Mouse (Mus musculus) liver, embryonic 11.5 days (tissue): ENCODE data around the gene Cpne9. TPM values are rescaled to one million over a fixed set of nuclear protein-coding genes. Genes with fewer than 3 reads are reported as not detected.

Experiments used
- ATAC-seq: fragments of 200-750 bp; cut with Nextera tagmentation; replicated peaks from 2 replicates; pipeline ENCODE4 v1.8.0; 2017; ENCODE audit warnings: moderate number of reproducible peaks, mild to moderate bottlenecking, moderate TSS enrichment, moderate library complexity; ENCODE audit not compliant: low FRiP score
- DNase-seq: peaks from one replicate; pipeline ENCODE4 v3.0.0-alpha.2; 2017; ENCODE audit warnings: low spot score
- H3K27ac ChIP-seq: fragments of 300-500 bp; sonication (generic); 2 replicates; pipeline ENCODE4 v1.5.1; 2014; ENCODE audit warnings: mild to moderate bottlenecking, low read depth, low read length, control low read depth
- H3K27me3 ChIP-seq: fragments of 300-500 bp; sonication (generic); replicated peaks from 2 replicates; pipeline ENCODE4 v1.6.1; 2014; ENCODE audit warnings: low read length, mixed read lengths; ENCODE audit not compliant: control insufficient read depth, insufficient read depth
- H3K36me3 ChIP-seq: fragments of 300-500 bp; sonication (generic); 2 replicates; pipeline ENCODE4 v1.6.1; 2014; ENCODE audit warnings: mild to moderate bottlenecking, low read length, moderate library complexity, mixed read lengths; ENCODE audit not compliant: control insufficient read depth, insufficient read depth
- H3K4me1 ChIP-seq: fragments of 300-500 bp; sonication (generic); replicated peaks from 2 replicates; pipeline ENCODE4 v1.6.1; 2014; ENCODE audit warnings: low read length, mixed read lengths; ENCODE audit not compliant: control insufficient read depth, insufficient read depth
- H3K4me2 ChIP-seq: fragments of 300-500 bp; sonication (generic); 2 replicates; pipeline ENCODE4 v1.6.1; 2014; ENCODE audit warnings: mild to moderate bottlenecking, control low read depth, moderate library complexity
- H3K4me3 ChIP-seq: fragments of 300-500 bp; sonication (generic); 2 replicates; pipeline ENCODE4 v1.5.1; 2014; ENCODE audit warnings: low read depth, low read length, control low read depth
- H3K9ac ChIP-seq: fragments of 300-500 bp; sonication (generic); 2 replicates; pipeline ENCODE4 v1.6.1; 2014; ENCODE audit warnings: low read depth, low read length, control low read depth
- H3K9me3 ChIP-seq: fragments of 300-500 bp; sonication (generic); 2 replicates; pipeline ENCODE4 v1.6.1; 2016; ENCODE audit warnings: low read length, inconsistent platforms, mixed read lengths; ENCODE audit not compliant: control insufficient read depth
- WGBS: fragments of 180-500 bp; shearing (Covaris S2); extraction: QIAGEN DNeasy Blood & Tissue Kit; methylation state at CpG from one replicate; pipeline ENCODE4 v1.1.7; 2014; 5-methylcytosine and 5-hydroxymethylcytosine counted together
- polyA plus RNA-seq: library from polyadenylated mRNA; unstranded; fragments of >200 nt; fragmentation: Nextera tagmentation; extraction: Ambion mirVana; gene quantifications from 2 replicates; pipeline ENCODE4 v1.2.1, GENCODE M21; 2014

Gene Cpne9
- polyA plus RNA-seq, 1 experiment from 2014 or later = 0.07 TPM

DNA sequence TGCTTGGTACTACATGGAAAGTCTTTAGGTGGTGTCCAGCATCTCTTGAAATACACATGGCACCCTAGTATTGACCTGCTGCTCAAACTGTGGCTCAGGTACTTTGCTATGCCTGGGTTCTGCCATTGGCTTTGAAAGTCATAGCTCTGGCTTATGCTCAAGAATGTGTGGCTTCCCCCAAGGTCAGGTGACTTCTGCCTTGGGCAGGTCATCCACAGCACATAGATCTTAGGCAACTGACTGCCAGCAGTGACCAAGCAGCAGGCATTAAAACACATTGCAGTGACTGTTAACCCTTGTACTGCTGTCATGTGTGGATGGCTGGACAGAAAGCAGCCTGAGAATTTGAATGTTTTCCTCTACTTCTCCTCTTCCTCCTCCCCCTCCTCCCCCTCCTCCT lies 27.2 kb upstream of the Cpne9 start:
- no peak for ATAC-seq
- peaks cover 19% of the 10 kb centered on the region for H3K36me3 ChIP-seq

DNA sequence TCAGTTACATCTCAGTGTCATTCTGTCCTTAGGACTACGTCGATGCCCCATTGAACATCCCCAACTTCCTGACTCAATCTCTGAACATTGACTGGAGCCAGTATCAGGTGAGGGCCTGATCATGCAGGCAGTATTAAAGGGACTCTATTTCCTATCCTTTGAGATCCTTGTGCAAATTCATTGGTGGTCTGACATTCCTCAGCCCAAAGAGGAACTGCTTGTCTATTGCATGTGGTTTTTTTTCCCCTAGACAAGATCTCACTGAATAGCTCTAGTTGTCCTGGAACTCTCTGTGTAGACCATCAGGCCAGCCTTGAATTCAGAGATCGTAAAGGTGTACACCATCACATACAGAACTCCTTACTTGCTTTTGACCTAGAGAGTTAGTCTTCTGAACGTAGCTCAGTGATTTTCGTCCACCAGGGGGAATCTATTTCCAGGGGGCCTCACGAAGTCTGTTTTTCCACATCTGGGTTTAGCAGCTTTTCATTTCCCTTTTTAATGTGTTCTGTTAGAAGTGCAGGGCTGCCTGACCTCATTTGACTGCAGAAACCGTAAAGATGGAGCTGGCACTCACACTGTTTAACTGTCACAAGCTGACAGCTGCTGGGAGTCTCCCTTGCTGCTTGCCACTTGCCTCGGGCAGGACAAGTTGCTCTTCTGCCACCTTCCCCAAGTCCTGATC lies 20.8 kb upstream of the Cpne9 start:
- peaks cover 11% of the 10 kb centered on the region; the same call in 1 of the 2 replicates for H3K36me3 ChIP-seq
- ATAC-seq (no peak), DNase-seq (no peak)
- no peak overlapping the region for H3K27ac ChIP-seq
- H3K9me3 ChIP-seq = no peaks in the 10 kb centered on the region
- H3K27me3 ChIP-seq = no peaks in the 10 kb centered on the region
- no peak overlapping the region for H3K4me2 ChIP-seq
- 80% methylated on average over 8 of the region's 8 CpGs for WGBS
- H3K4me3 ChIP-seq = no peak overlapping the region
- H3K4me1 ChIP-seq = no peaks in the 10 kb centered on the region
- no peak overlapping the region for H3K9ac ChIP-seq

More for the DNA sequence above, 27.2 kb upstream of the Cpne9 start:
- Histone ChIP-seq H3K9ac (no peak overlapping the region), H3K4me3 (no peak overlapping the region), H3K27ac (no peak overlapping the region), H3K9me3 (no peaks in the 10 kb centered on the region), H3K4me1 (no peaks in the 10 kb centered on the region), H3K27me3 (no peaks in the 10 kb centered on the region), H3K4me2 (no peak overlapping the region)
- no peak for DNase-seq

DNA sequence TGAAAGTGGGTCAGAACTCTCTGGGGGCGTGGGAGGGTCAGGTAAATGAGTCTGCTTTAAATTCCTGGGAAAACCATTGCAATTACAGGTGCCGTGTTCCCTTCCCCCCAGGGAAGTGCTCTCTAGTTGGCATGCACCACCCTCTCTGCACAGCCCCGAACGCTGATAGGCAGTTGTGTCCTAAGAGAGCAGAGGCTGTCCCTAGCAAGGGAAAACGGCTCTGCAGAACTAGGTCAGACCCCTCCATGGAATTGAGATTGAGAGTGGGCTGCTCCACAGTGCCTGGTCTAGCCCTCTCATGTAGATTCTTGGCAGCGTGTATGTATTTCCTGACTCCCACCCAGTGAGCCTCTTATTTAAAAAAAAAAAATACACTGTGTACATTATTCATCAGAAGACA lies 18.6 kb upstream of the Cpne9 start:
- Histone ChIP-seq H3K4me3 (no peak overlapping the region), H3K36me3 (peaks cover 15% of the 10 kb centered on the region; the same call in 1 of the 2 replicates), H3K4me2 (no peak overlapping the region), H3K27ac (no peak overlapping the region), H3K9ac (no peak overlapping the region), H3K4me1 (no peaks in the 10 kb centered on the region), H3K9me3 (no peaks in the 10 kb centered on the region), H3K27me3 (no peaks in the 10 kb centered on the region)
- 88% methylated on average over 6 of the region's 6 CpGs for WGBS
- ATAC-seq (no peak), DNase-seq (no peak)

DNA sequence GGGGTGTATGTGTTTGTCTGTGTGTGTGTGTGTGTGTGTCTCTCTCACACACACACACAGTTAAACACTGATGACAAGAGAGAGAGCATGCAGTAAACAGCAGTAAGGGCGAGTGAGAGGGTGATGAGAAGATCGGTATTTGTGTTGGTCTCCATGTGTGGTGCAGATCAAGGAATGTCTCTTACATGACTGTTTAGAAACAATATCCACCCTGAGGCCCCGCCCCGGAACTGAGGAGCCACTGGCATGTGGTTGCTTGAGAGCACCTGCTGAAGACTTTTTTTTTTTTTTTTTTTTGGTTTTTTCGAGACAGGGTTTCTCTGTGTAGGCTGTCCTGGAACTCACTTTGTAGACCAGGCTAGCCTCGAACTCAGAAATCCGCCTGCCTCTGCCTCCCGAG lies 17.7 kb upstream of the Cpne9 start:
- Histone ChIP-seq H3K4me2 (no peak overlapping the region), H3K4me3 (no peak overlapping the region), H3K4me1 (no peaks in the 10 kb centered on the region), H3K9ac (no peak overlapping the region), H3K27me3 (no peaks in the 10 kb centered on the region), H3K36me3 (peaks cover 15% of the 10 kb centered on the region; the same call in 1 of the 2 replicates), H3K27ac (no peak overlapping the region), H3K9me3 (no peaks in the 10 kb centered on the region)
- 85% methylated on average over 8 of the region's 8 CpGs for WGBS
- ATAC-seq = no peak
- no peak for DNase-seq

DNA sequence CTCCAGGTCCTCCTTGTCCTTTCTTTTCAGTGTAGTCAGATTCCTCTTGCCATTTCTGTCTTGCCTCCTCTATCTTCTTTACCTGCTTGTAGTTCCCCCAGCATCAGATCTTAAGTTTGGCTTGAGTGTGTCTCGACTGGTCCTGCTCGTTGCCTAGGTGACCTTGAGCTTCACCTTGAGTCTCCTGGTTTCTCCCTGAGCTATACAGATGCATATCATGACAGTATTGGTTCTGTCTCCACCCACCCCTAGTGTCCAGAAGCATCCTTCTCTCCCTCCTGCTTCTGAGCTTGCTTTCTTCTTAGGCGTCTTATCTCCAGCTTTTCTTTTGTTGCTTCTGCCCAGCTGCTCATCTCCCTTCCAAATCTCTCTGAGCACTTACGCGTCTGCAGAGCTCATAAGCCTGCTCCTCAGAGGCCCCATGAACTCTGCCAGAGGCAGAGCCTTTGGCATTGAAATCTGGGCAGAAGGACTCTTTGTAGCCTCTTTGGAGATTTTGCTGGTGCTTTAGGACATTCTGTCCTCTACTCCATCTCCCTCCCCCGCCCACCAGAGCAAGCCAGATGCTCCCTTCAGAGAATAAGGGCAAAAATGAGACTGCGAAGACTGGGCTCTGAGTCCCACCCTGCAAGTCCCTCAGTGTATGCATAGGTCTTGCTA lies 15.0 kb upstream of the Cpne9 start:
- 87% methylated on average over 7 of the region's 7 CpGs for WGBS

DNA sequence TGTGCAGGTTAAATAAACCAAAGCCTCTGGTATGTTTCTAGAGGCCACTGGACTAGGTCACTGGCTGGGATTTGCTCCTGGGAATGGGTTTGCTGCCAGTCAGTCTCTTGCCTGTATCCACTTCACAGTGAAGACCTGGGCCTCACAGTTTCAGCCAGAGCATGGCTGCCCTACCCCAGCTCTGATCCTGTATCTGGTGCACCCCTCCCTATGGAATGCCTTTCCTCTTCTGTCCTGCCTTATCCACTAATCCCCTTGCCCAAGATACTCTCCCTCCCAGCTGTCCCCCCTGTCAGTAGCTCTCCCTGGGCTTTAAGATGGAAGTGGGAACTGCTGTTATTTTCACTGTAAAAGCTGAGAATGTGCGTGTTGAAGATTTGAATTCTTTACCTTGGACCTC lies 14.1 kb upstream of the Cpne9 start:
- H3K9me3 ChIP-seq = no peaks in the 10 kb centered on the region
- 92% methylated on average over 1 of the region's 1 CpGs for WGBS
- ATAC-seq = no peak
- no peaks in the 10 kb centered on the region for H3K27me3 ChIP-seq
- H3K4me2 ChIP-seq = no peak overlapping the region
- H3K4me1 ChIP-seq = no peaks in the 10 kb centered on the region
- H3K36me3 ChIP-seq = peaks cover 12% of the 10 kb centered on the region
- no peak for DNase-seq
- no peak overlapping the region for H3K4me3 ChIP-seq
- no peak overlapping the region for H3K27ac ChIP-seq
- H3K9ac ChIP-seq = no peak overlapping the region

More for the DNA sequence above, 15.0 kb upstream of the Cpne9 start:
- no peak overlapping the region for H3K9ac ChIP-seq
- no peaks in the 10 kb centered on the region for H3K4me1 ChIP-seq
- no peak overlapping the region for H3K4me3 ChIP-seq
- no peak for ATAC-seq
- DNase-seq = no peak
- no peaks in the 10 kb centered on the region for H3K9me3 ChIP-seq
- no peak overlapping the region for H3K4me2 ChIP-seq
- no peak overlapping the region for H3K27ac ChIP-seq
- H3K27me3 ChIP-seq = no peaks in the 10 kb centered on the region
- peaks cover 14% of the 10 kb centered on the region for H3K36me3 ChIP-seq

DNA sequence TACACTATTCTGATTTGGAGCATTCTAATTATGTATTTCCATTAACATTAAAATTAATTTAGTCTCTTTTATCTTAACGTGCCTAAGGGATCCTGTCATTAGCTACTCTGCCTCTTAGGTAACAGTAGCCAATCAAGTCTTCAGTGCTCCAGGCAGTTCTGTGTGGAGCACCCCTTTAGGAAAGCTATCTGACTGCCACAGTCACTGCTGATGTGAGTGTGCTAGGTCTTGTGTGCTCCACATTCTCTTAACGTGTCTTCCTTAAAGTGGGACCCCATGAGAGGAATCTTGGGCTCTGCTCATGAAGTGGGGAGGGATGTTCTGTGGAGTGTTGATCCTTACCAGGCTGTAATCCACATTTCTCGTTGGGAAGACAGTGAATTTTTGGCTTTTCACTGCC lies 9.7 kb upstream of the Cpne9 start:
- H3K4me3 ChIP-seq = no peak overlapping the region
- peaks cover 5% of the 10 kb centered on the region; the same call in 1 of the 2 replicates for H3K36me3 ChIP-seq
- H3K4me1 ChIP-seq = no peaks in the 10 kb centered on the region
- no peak overlapping the region for H3K9ac ChIP-seq
- H3K9me3 ChIP-seq = no peaks in the 10 kb centered on the region
- DNase-seq = no peak
- no peak overlapping the region for H3K4me2 ChIP-seq
- no peak overlapping the region for H3K27ac ChIP-seq
- ATAC-seq = no peak
- WGBS = 80% methylated on average over 3 of the region's 3 CpGs
- no peaks in the 10 kb centered on the region for H3K27me3 ChIP-seq

DNA sequence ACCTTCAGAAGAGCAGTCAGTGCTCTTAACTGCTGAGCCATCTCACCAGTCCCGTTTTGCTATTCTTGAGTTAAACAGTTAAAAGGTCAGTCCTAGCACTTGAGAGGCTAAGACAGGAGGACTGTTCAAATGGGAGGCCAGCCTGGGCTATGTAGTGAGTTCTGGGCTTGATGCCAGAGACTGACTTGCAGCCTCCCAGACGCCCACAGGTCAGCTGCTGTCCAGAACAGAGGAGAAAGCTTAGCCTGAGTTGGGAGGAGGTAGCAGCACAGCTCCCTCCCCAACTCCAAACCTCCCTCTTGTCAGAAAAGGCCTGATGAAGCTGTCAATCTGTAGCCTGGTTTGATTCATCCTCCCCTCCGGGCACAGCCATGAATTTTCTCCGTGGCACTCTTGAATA lies 5.3 kb upstream of the Cpne9 start:
- Histone ChIP-seq H3K4me3 (no peak overlapping the region), H3K27me3 (peaks cover 3% of the 10 kb centered on the region), H3K4me1 (no peaks in the 10 kb centered on the region), H3K4me2 (no peak overlapping the region), H3K36me3 (peaks cover 2% of the 10 kb centered on the region; the same call in 1 of the 2 replicates), H3K27ac (no peak overlapping the region), H3K9me3 (no peaks in the 10 kb centered on the region), H3K9ac (no peak overlapping the region)
- ATAC-seq (no peak), DNase-seq (no peak)
- WGBS = 69% methylated on average over 4 of the region's 4 CpGs

DNA sequence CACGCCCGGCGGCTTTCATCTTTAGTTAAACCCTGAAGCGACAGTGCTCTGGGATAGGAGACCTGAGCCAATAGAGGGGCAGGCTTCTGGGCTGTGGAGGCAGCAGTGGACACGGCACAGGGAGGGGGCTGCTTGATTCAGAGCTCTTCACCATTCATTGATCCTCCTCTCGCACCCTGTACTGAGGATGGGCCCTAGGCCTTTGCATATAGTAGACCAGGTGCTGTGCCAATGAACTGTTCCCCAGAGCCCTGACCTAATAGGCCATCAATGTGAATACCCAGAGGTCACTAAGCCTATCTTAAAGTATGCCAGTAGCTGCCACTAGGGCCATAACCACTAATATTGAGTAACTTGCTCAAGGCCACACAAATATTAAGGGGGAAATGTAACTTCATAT lies 431 bp upstream of the Cpne9 start:
- no peak overlapping the region for H3K9ac ChIP-seq
- 58% methylated on average over 6 of the region's 6 CpGs for WGBS
- DNase-seq = no peak
- no peaks in the 10 kb centered on the region for H3K4me1 ChIP-seq
- no peak overlapping the region for H3K4me3 ChIP-seq
- H3K36me3 ChIP-seq = peaks cover 2% of the 10 kb centered on the region; the same call in 1 of the 2 replicates
- H3K9me3 ChIP-seq = no peaks in the 10 kb centered on the region
- H3K27me3 ChIP-seq = peaks cover 36% of the 10 kb centered on the region
- no peak overlapping the region for H3K27ac ChIP-seq
- peak; percentile 37; the same call in 1 of the 2 replicates for ATAC-seq
- no peak overlapping the region for H3K4me2 ChIP-seq
